Mouse (Mus musculus): ENCODE results near the gene Gstm1.
"Not testable (repeated sequence)": the region's sequence is repeated elsewhere in the genome, so short reads cannot be mapped to it uniquely, and the experiment has no call there.

Gstm1 gene

DNA sequence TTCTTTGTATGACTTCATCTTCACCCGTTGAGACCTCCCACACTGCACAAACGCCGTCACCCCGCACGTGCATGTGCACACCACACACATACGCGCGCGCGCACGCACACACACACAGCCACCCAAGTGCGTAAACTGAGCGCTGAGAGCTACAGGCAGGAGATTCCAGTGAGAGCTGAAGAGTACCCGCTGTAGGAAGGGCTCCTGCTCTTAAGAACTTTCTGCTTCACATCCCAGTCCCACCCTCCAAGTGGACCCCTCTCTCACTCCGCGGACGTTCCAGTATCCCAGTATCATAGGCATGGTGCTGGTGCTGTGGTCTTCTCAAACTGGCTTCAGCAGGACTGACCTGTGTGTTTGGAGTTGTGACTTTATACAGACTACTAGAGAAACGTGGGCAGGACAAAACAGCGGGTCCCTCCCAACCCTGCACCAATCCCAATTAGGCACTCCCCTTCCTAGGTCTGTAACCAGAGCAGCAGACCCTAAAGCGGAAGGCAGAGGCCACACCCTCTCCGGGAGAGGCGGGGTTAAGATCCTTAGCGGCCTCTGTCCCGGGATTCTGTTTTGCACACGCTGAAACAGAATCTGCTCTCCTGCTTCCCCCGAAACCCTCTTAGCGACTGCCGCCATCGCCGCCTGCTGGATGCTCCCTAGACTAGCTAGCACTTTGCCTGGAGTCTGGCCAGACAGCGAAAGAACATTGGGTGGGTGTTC lies at the start of gene Gstm1:
Gene Gstm1, minus strand, starts transcription at position 501 of the 717 bp plus-strand sequence.
- in situ Hi-C loops (cut with MboI, MseI): no loop called here

DNA sequence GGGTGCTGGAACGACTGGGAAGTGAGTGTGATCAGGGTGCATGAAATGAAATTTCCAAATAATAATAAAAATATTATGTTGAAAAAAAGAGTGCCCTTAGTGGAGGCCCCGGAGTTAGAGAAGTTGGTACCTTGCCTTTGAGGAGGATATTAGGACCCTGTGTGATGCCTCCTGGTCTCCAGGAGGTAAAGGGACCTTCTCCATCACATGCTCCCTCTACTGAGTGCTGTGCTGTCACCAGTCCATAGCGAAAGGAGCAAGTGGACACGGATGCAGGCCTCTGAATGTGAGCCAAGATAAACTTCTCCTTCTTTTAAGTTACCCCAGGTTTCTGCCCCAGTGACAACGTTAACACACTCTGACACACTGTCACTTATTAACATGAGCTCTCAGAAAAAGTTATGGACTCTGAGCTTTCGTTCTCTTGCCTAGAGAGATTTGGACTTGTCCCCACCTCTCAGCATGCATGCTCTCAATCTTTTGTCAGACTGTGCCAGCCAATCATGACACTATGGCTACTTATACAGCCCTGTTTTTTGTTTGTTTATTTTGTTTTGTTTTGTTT lies 49.7 kb upstream of the Gstm1 start:
- in situ Hi-C loops (cut with MboI, MseI): loop anchor here in 1 of 2 experiments (5.0 kb wide), 1 partner anchor 55 kb away; no protein-coding TSS in a partner anchor

DNA sequence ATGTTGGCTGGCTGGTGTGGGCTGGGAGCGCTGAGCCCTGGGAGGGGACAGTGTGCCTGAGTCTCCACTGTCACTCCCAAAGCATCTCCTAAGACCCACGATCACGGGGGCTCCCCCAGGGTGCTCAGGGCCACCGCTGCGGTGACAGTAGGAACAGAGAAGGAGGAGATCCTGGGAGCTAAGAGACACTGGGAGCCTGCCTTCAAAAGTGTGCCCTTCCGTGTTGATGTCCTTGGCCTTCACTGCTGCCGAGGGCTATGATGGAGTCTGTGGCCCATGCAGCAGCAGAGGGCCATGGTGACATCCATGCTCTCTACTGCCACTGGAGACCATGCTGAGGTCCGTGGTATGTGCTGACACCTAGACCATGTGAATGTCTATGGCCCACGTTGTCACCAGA lies 47.8 kb upstream of the Gstm1 start:
- in situ Hi-C loops (cut with MboI, MseI): loop anchor here in 1 of 2 experiments (5.0 kb wide), 1 partner anchor 53 kb away; no protein-coding TSS in a partner anchor

- in situ Hi-C loops (cut with MboI, MseI): loop anchor here in 1 of 2 experiments (5.0 kb wide), 1 partner anchor 52 kb away; no protein-coding TSS in a partner anchor
These were observed 46.9 kb upstream of the Gstm1 start for GRCm38 (mm10) chr3:108064672-108065071.

DNA sequence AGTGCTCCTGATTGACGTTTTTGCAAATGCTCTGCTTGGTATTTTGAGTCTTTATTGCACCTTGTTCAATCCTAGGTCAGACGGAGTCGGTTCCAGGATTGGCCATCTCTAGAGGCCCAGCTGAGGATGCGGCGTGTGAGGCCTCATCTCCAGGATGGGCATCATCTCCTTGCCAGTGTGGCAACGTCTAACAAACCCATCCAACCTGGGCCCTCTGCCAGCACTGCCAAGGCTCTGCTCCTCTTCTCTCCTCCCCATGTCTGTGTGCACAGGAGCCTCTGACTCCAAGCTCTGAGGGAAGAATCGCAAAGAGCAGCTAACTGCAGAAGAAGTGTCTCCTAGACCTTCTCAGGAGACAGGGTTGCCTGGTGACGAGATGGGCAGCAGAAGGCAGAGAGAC lies 44.9 kb upstream of the Gstm1 start:
- in situ Hi-C loops (cut with MboI, MseI): no loop called here

DNA sequence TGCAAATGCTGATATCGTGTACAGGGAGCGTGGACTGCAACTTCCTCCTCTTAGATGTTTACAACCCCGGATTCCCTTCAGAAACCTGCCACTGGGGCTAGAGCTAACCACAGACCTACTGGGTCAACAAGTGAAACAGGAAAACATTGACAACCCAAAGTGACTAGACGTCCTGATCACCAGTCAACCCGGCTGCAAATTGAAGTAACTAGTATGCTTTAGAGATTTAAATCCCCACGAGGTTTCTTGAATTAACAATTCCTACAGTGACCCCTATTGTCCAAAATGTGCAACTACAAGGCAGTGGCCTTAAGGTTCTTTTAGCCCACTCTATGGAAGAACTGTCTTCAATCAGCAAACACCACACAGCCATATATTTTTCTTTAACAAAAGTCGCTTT lies 43.6 kb upstream of the Gstm1 start:
- in situ Hi-C loops (cut with MboI, MseI): no loop called here

DNA sequence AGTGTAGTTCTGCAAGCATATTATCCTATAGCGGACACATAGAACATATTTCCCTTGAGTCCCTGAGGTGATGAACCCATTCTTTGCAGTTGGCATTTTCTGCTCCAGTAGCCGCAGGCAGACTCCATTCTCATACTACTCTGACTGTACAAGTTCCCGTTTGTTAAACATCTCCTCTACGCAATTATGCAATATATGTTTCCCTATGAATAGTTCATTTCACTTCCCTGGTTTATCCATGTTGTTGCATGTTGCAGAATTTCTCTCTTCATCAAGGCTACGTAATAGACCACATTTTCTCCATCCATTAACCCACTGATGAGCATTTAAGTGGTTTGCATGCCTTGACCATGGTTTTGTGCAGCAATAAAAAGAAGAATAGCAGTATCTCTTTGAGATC lies 32.7 kb upstream of the Gstm1 start:
- in situ Hi-C loops (cut with MboI, MseI): no loop called here

GRCm38 (mm10) chr3:108048306-108048705 lies 30.5 kb upstream of the Gstm1 start:
- in situ Hi-C loops (cut with MboI, MseI): no loop called here

- in situ Hi-C loops (cut with MboI, MseI): no loop called here
These were observed 29.3 kb upstream of the Gstm1 start for GRCm38 (mm10) chr3:108046944-108047655.

DNA sequence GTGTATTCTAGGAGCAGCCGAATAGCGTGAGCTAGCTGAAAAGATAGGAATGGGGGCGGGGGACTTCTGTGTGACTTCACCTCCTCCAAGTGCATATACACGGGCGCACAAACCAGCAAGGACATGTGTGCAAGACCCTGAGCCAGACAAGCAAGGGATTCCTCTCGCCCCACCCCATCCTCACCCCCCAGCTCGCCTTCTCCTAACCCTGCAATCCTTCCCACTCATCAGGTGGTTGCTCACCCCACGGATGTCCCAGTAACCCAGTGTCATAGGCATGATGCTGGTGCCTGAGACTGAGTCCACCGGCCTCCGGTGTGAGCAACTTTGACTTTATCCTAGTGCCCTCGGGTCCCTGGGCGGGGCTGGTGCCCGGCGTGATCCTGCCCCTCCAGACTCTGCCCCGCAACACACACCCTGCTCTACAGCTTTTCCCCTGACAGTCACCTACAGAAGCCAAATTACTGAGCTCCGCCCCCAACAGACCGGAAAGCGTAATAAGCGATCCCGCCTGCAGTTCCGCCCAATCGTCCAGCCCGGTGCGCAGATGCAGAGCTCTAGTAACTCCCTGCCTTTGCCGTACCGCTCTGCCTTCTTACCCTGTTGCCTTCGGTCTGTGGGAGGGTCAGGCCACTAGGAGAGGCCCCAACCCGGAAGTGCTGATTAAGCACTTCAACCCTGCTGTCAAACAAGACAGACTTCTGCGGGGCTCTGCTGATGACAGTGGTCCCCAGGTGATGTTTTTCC lies 26.8 kb upstream of the Gstm1 start, which contains the start of gene Gstm4:
Gene Gstm4, minus strand, starts transcription at position 501 of the 747 bp plus-strand sequence.
- in situ Hi-C loops (cut with MboI, MseI): no loop called here

- in situ Hi-C loops (cut with MboI, MseI): no loop called here
These were observed 15.4 kb upstream of the Gstm1 start for GRCm38 (mm10) chr3:108033156-108033555.

GRCm38 (mm10) chr3:108032113-108032512 lies 14.3 kb upstream of the Gstm1 start:
- in situ Hi-C loops (cut with MboI, MseI): no loop called here

DNA sequence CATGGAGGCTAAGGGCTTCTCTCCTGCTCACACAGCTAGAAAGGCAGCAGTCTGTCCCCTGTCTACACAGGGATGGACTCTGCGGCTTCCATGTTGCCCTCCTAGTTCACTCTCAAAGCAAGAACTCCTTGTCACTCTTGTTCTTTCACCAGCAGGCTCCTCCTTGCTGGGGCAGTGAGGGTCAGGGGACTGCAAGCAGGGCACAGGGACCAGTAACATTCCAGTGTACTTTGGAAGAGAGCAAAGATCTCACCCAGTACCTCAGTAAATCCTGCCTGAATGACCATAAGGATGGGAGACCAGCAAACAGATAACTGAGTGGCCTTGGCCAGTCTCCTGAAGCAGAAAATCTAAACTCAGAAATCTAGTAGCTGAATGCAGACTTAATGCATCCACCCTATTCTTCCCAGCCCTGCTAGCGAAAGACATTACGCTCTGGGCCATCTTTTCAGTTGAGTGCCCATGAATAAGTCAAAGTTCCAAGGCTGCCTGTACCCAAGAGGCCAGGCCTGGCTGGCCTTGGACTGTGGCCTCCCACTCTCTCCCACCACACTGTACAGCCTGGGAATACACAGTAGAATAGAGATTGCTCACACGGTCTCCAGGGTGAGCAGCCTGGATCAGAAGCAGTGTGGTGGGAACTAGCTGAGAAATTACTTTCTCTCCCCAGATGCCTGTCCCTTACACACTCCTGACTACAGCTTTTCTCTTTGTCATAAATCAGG lies 11.0 kb upstream of the Gstm1 start:
- in situ Hi-C loops (cut with MboI, MseI): no loop called here

DNA sequence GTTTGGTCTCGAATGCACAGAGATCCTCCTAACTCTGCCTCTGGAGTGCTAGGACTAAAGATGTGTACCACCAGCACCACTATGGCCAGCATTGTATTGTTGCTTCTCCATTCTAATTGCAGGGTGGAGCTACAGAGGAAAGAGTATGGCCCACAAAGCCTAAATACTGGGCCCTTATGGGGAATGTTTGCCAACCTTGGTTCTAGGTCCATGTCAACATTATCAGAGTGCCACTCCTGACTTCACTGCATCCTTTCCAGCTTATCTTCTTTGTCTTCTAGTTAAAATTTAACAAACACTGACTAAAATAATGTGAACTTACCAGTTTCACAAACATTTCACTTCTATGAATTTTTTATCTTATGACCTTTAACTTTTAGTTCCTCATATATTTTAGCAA lies 8.8 kb upstream of the Gstm1 start:
- in situ Hi-C loops (cut with MboI, MseI): no loop called here

GRCm38 (mm10) chr3:108026049-108026448 lies 8.3 kb upstream of the Gstm1 start:
- in situ Hi-C loops (cut with MboI, MseI): no loop called here

GRCm38 (mm10) chr3:108025318-108025717 lies 7.5 kb upstream of the Gstm1 start:
- in situ Hi-C loops (cut with MboI, MseI): no loop called here

GRCm38 (mm10) chr3:108022650-108023049 lies 4.9 kb upstream of the Gstm1 start:
- in situ Hi-C loops (cut with MboI, MseI): no loop called here

GRCm38 (mm10) chr3:108020351-108021022 lies 2.7 kb upstream of the Gstm1 start:
- in situ Hi-C loops (cut with MboI, MseI): not testable (repeated sequence)

DNA sequence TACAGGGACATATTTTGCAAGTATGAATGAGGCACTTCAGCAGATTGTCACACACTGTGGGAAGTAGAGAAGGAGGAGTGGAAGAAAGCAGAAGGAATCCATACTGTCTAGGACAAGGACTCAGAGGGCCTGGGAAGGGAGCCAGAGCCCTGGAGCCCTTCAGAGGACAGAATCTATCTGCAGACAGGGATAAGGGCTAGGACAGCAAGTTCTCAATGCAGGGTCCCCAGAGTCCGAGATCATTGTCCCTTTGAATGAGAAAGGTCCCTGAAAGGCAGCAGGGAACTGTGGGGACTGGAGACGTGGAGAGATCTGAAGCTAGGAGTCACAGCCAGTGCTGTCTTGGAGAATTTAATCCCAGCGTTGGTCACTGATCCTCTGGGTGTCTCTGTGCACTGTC lies 1.5 kb upstream of the Gstm1 start:
- in situ Hi-C loops (cut with MboI, MseI): not testable (repeated sequence)

DNA sequence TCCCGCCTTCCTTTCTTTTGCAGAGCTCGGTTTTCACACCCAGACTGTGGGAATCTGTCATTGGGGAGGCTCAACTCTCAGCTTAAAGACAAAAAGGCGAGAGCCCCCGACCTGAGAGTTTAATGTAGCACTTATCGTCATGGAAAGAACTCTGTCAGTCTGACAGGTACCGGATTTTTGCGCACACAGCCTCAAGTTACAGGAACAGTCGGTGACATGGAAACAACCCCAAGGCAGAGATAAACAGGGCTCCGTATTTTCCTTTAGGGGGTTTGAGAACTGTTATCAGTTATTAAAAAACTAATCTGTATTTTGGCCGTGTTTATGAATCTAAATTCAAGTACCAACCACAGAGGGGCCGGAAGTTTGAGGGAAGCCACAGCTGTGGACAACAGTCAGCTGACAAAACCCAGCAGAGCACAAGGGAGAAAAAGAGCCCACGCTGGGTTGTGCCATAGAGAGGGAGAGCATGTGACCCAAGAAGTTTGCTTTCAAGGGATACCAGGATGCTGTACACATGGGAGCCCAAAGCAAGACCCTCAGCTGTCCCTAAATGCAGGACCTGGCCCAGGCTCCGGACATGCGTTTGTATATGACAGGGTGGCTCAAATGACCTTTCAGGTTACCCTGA lies 532 bp upstream of the Gstm1 start:
- in situ Hi-C loops (cut with MboI, MseI): no loop called here
